Mouse (Mus musculus) adipocyte (in vitro differentiated cells): ENCODE data around the gene Ifne.

Experiments used
- DNase-seq: peaks from one replicate; pipeline ENCODE4 v3.0.0-alpha.2; 2016; ENCODE audit warnings: low spot score

The Ifne gene

DNA sequence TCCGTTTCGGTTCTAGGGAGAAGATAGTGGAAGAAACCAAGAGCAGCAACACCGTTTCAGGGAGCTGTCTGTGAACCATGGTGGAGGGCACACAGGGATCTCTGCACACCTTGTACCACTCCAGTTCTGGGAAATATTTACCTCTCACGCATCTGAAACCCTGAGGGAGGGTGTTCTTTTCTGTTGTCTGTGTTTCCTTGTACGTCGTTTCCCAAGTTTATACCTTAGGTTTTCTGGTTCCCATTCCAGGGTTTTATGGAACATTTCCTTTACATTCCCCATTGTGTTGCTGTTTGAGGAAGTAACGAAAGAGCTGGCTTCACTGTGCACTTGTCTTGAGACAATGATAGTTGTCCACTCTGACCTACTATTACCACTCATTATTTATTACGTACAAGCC is at the start of gene Ifne:
TSS of gene Ifne (minus strand) at position 101 of the 400 bp plus-strand sequence.
- no peak for DNase-seq

DNA sequence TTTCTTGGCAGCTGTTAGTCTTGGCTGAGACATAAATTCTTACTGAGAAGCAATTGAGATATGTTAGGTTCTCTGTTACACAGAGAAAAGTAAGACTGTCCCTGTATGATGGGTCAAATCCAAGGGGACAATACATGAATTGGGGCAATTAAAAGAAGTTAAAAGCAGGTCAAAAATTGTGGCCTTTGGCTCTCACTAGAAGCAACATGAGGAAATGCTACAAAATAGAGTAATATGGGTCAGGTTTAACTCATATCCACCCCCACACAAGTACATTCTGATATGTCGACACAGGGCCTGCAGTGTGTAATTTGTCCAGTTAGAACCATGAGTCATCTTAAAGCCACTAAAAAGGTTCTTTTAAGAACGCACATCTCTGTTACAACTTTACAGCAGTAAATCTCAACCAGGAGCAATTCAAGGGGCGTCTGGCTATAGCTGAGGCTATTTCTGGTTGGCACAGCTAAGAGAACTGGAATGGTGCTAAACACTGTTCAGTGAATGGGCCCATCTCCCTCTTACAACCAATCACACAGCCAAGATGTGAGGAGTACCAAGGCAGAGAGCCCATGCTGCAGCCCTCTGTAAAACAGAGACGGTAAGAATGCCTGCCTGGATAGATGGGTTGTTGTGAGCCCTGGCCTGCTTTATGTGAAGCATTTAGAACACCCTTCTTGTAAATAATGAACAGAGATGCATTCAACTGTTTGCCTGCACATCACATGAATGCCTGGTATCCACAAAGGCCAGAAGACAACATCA is 48.5 kb upstream of the Ifne start:
- DNase-seq = peak; percentile 59

DNA sequence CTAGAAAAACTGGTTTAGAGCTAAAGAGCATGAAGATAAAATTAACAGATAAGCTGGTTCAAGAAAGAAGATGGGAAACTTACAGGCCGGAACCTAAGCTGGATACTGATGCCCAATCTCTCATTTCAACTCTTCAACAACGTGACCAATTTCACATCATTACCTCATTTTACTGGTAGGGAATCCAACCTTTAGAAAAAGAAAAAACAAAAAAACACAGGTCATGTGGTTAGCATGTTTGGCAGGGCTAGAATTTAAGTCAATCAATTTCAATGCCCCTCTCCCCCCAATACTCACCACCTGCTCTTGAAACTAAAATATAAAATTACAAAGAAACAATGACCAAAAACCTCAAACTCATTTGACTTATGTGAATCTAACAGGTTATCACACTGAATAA is 47.8 kb upstream of the Ifne start:
- no peak for DNase-seq

DNA sequence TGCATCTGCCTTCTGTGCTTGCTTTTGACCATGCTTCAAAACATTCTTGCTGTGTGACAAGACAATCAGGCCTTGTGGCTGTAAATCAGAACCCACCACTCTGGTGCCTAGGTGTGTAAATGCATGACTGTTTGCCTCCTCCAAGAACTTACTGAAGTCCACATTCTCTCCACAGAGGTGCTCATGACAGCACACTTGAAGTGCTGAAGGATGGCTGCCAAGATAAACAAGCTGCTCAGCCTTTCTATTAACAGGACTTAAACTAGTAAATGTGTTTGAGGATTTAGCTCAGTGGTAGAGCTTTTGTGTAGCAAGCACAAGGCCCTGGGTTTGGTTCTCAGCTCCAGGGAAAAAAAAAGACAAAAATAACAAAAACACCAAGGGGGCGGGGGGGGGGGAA is 46.6 kb upstream of the Ifne start:
- DNase-seq = peak; percentile 43

DNA sequence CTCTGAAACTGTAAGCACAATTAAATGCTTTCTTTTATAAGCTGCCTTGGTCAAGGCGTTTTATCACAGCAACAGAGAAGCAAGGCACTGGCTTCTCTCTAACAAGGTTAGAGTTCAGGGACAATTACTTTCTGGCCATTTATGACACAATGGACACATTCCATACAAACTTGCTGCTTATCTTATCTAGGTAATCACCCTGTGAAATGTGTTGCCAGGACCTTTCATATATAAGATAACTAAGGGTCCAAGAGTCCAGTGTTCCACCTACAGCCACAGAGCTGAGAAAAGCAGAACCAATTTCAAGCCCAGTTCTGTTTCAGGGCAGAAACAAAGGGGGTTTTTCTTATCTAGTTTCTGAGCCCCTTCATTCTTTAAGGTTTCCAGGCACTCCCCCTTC is 46.1 kb upstream of the Ifne start:
- DNase-seq = no peak

DNA sequence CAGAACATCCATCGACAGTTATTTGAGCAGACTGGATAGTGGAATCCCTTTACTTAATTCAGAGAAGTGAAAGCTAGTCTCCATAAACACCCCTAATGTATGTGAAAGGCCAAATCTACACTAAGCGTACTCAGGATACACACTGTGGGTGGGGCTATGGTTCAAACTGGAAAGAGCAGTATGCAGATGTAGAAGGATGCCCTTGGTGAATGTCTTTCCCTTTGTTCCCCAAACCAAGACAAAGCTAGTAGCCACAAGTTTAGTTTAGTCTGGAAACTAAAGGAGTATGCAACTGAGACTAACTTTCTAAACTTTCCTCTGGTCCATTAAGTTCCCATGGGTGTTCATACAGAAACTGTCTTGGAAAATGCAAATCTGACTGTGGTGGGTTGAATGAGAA is 45.5 kb upstream of the Ifne start:
- DNase-seq = no peak

DNA sequence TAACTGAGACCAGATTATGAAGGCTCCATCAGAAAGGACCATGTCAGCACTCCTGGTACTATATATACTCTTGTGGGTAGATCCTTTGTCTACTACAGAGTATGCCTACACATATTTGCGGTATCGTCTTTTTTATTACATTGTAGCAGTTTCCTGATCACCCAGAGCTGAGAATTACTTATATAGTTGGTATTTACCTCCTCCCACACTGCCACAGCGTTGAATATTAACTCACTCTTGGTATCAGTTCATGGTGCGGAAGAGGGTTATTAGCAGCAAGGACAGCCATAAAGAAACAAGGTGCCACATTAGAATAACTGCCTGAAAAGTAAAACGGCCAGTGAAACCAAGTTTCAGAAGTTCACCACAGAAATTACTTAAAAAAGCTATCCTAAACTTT is 41.3 kb upstream of the Ifne start:
- DNase-seq = no peak

DNA sequence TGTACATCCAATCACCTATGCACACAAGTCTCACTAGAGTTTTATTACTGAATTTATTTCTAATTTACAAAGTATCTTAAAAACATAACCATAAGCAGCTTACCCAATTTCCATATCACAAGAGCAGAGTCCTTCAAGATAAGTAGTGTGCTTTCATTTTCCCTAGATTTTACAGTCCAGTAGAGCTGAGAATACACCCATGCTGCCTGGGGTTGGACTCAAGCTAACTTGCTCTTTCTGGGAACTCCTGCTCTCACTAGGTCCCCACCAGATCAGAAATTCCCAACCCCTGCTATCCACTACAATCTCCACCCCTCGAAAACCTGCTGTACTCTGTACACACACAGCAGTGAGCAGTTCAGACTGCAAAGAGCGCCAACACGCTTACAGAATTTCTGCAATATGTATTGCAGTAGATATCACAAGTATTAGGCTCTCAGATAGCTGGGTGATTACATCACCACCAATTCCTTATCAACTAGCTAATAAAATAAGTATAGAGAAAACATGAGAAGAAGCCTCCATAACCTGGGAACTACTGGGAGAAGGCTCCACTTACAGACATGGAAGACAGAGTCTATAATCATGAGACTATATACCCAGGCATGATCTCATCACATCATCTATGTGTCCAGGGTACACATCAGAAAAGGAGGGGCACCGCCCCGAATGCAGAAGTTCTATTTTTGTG is 37.9 kb upstream of the Ifne start:
- DNase-seq = no peak

DNA sequence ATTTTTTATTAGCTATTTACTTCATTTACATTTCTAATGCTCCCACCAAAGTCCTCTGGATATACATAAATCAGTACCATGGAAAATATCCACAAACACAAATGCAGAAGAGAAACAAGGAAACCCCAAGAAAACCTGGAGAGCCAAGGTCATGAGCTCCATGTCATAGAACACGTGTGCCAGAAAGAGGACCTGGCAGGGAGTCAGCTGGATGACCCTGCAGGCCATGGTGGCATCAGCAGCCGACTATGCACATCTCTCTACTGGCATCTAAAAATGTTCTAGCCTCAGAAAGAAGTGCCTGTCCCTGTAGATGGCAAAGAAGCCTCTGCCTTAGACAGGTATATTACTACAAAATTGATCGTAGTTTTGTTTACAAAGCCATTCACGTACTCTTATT is 36.3 kb upstream of the Ifne start:
- DNase-seq = no peak

DNA sequence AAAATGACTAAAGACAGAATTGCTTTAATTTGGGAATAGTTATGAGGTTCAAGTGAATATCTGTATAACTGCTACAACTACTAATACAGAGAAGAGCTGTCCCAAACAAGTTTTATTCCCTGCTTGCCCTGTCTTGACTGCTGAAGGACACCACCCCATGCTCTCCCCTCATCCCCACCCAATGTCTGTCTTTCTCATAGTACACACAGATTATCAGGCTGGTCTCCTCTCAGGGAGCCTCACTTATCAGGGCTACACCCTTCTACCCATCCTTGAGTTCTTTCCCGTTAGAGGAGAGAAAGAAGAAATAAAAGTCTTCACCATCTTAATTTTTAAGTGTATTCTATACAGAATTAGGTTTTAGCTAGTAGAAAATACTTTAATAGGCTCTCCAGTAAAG is 34.0 kb upstream of the Ifne start:
- no peak for DNase-seq

DNA sequence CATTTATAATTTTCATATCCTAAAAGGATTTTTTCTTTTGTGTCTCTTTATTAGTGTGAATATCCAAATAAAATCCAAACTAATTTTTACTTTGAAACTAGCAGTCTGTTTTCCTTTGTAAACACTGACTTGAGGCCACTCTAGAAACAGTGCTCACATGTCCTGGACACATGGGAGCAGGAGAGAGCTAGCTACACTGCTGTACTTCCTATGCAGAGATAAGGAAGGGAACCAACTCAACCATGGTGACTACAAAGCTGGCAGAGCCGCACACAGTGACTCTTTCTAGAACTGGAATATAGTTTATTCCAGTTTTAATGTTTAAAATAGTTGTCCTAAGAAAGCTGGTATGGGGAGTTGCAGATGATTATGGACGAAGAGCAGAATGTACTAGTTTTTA is 32.9 kb upstream of the Ifne start:
- no peak for DNase-seq

DNA sequence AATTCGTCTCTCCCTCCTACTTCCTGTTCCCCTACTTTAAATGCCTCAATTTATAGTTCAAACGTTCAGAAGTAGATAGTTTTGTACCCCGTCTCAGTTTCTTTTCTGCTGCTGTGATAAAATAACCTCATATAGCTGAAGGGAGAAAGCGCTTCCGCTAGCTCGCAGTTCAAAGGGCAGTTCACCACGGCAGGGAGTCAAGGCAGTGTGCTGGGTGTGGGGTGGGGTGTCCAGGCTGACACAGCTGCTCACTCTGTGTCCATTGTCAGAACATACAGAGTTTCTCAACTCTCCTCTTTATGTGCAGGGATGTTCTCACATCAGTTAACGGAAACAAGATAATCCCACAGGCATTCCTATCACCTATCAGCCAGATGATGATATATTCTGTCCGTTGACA is 32.2 kb upstream of the Ifne start:
- DNase-seq = no peak

DNA sequence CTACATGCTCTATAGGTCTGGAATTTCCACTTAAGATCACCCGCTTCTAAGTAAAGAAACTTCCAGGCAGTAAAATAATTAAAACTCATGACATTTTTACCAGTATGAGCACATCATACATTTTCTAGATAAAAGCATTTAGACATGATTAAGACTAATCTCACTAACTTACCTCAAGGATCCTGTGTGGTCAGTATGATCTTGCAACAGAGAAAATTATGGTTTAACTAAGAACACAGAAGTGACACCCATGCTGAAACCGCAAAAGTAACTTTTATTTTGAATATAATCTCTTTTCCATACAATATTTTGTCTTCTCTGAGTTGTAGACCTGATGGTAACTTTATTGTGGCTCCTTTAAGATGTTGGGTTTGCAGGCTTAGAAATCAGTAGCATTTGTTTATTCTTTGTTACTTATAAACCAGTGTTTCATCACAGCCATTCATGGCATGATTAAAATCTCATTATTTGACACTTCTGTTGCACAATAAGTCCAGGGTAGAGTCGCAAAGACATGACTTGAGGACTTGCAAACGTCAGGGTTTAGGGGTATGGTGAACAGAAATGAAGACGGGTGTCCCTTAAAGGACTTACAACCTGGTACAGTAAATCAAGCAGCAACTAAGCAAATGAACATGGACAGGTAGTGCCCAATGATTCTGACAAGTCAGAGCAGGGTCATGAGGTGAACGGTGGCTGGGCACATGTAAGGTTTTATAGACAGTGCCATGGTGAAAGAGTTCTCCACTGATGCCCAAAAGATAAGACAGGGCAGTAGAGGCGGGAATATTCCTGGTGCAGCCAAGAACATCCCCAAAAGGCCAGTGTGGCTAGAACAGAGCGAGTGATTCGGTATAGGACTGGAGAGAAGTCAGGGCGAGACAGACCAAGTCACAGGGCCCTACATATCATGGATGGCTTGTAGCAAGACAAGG is 29.9 kb upstream of the Ifne start:
- no peak for DNase-seq

DNA sequence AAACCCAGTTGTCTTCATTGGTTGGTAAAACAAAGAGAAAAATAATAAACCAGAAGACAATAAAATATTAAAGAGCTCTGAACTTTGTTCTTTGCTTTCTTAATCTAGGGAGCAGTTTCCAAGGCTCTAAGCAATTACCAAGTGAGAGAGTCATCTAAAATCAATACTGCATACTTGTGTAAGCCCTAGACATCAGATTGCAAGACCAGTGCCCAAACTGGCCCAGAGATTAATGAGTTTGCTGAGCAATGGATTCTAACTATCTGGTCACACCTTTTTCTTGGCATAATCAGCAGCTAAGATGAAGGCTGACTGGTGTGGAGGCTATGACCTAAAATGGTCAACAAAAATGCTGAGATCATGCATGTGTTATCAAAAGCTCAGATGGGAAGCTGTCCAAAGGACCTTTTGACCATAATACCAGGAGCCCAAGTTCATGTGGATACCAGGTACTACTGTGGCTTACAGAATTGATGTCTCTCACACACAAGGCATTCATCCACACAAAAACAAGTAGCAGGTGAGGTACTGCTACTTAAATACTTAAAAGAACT is 13.3 kb upstream of the Ifne start:
- no peak for DNase-seq

DNA sequence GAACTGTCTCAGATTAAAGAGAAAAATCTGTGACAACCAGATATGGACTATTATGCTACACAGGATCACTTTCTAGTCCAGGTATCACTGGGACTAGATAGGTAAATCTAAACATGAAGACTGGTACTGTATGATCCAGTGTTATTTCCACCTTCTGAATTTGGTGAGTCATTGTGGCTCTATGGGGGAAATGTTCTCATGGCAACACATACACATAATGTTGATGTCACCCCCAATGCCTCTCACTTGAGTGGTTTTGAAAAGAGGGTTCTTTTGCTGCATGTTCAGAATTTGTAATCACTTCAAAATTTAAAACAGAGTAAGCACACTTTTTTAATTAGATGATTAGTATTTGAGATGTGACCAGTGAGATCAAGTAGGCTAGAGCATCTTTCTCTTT is 8.2 kb upstream of the Ifne start:
- no peak for DNase-seq

DNA sequence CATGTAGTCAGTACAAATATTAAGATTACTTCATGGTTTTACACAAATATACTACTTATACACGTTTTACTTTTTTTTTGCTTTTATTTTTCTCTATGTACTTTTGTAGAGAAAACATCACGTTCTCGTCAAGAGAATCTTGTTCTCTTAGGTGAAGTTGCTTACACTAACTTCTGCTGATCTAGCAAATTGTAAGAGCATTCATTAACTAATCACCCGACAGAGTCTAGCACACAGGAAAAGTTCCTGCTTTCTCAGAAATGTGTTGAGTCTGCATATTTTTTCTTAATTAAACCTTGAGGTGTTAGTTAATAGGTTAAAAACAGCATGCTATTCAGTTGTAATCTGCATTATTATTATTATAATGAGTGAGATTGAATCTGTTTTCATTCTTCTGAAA is 1.2 kb downstream of the Ifne start:
- no peak for DNase-seq

DNA sequence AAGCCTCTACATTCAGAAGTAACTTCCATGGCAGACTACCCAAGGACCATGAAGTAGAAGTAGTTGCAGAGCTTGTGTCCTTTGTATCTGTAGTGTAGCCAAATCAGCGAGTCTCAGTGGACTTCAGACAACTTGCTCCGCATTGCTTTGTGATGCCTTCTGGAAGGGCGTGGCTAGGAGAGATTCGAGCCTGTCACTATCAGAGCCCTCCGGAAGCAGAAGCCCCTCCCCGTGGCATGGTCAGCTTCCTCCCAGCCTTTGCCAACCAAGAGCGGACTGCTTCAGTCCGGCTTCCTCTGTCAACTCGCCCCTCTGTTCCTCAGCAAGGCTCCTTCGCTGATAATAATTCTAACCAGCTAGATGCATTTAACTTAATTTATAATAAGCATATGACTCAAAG is 1.8 kb downstream of the Ifne start:
- DNase-seq = no peak

DNA sequence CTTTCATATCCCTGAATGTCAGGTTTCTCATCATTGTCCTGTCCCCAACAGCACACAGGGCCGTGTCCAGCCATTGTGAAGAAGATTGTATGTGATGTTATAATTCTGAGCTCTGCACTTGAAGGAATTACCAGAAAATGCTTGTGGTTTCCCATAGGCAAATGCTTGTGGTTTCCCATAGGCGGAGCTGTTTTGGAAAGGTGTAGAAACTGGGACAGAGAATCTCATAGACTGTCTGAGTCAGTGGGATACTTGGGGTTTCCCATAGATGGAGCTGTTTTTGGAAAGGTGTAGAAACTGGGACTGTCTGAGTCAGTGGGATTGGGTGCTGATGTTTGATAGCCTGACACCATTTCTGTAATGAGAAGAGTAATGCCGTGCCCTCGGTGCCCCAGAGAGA is 3.5 kb downstream of the Ifne start:
- DNase-seq = peak; percentile 11

DNA sequence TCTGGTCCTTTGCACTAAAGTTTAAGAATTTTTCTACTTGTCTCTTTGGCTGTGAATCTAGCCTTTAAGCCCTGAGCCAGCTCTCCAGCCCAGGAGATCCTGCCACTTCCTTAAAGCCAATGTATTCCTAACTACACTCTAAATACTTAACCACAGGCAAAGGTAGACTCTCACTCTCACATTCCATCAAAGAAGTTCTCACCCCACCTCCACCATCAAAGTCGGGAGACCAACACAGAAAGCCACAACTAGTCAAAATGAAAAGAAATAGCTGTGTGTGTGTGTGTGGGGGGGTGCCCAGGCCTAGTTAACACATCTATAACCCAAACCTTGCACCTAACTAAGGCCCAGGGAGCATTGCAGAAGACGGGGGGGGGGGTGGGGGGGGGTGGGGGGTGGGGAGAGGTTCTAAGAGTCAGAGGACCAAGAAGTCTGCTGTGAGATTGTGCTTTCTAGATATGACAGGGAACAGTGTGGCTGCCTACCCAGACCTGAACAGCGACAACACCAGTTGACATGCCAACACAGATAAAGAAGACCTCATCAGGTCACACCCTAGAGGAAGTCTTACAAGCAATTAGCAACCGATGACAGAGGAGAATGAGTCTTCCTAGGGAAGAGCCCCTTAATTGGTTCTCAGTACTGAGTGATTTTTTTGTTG is 4.4 kb downstream of the Ifne start:
- DNase-seq = no peak

DNA sequence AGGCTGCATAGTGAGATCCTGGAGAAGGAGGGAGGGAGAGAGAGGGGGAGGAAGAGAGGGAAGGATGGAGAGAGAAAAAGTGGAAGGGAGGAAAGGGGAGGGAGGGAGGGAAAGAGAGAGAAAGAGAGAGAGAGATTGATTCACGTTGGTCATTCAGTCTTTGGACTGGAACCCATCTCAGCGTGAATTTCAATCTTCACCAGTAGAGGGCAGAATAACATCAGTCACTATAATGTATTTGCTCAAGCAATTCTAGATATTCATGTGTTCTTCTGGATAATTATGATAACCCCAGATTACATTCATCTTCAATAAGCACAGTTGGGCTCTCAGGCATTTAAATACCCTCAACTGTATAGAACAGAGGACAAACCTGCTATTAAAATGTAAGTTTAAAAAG is 7.3 kb downstream of the Ifne start:
- peak; percentile 76 for DNase-seq

DNA sequence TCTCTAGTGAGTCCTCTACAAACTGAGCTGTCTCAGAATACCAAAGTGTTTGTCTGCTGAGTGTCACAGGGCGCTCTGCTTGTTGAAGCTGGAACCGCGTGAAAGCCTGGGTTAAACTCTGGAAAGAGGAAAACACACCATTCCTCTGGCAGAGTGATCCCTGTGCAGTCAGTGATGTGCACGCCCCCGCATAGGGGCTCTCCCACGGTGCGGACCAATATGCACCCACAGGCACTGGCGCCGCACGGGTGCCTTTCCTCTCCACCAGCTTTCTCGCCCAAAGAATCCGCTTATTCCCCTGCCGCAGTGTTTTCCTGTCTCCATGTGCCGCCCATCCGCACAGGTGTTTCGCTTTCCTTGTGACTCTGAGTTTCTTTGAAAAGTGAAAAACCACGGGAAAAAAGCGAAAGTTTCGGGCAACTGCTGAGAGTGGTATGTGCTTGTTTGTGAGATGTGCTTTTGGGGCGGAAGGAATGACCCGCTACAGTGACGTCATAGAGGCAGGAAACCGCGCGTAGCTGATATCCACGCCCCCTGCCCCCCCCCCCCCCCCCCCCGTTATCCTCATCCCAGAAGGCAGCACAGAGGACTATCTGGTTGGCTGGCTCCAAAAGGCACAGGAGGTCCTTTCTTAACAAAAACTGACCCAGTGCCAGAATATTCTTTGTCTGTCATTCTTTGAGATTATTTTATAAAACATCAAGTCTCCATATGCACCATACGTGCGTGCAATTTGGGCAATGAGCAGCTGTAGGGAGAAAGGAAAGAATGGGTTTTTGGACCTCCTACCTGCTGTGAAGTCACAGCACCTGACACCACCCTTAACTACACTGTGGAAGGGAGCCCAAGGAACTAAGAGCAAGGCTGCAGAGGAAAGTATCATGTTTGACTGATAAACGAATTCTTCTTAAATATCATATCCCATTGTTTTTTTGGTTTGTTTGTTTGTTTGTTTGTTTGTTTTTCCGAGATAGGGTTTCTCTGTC is 11.8 kb downstream of the Ifne start:
- peak; percentile 7 for DNase-seq
